Mouse (Mus musculus): ENCODE measurements at regions not wholly inside any gene's neighbourhood (a gene's known extent, or its start where the extent isn't known, plus 50 kb on each side); places are given as distances from the start of the nearest gene placed in this dataset.

- Histone ChIP-seq H3K27me3 (no peaks in the 10 kb centered on the region), H3K4me3 (no peak overlapping the region), H3K27ac (replicated peaks) (no peak overlapping the region), H3K9ac (no peak overlapping the region), H3K4me2 (no peak overlapping the region), H3K9me3 (no peaks in the 10 kb centered on the region), H3K4me1 (replicated peaks) (no peaks in the 10 kb centered on the region), H3K36me3 (no peaks in the 10 kb centered on the region)
- peak; percentile 61; the same call in 1 of the 2 replicates for ATAC-seq (ENCODE audit: low read depth)
- WGBS = 60% methylated on average over 2 of the region's 2 CpGs
Measured at GRCm38 (mm10) chr2:105552092-105552491, 116.6 kb upstream of the Pax6 start.

- H3K9me3 ChIP-seq = 0 out of 2 replicates have a peak, but pooled peaks cover 4% of the 10 kb centered on the region
- ATAC-seq (ENCODE audit: low read depth) = peak; percentile 79
- H3K4me2 ChIP-seq = no peak overlapping the region
- H3K4me1 ChIP-seq (replicated peaks) = peaks cover 10% of the 10 kb centered on the region
- no peaks in the 10 kb centered on the region for H3K36me3 ChIP-seq
- H3K4me3 ChIP-seq = no peak overlapping the region
- H3K9ac ChIP-seq = no peak overlapping the region
- WGBS = 18% methylated on average over 2 of the region's 2 CpGs
- H3K27ac ChIP-seq (replicated peaks) = 0 out of 2 replicates have a peak overlapping the region, but pooled peaks have one; percentile 9
- H3K27me3 ChIP-seq = 0 out of 2 replicates have a peak, but pooled peaks cover 5% of the 10 kb centered on the region
Measured at GRCm38 (mm10) chr2:105586782-105587181, 81.9 kb upstream of the Pax6 start.

- Histone ChIP-seq H3K4me2 (no peak overlapping the region), H3K36me3 (no peaks in the 10 kb centered on the region), H3K27me3 (no peaks in the 10 kb centered on the region), H3K9me3 (no peaks in the 10 kb centered on the region), H3K27ac (replicated peaks) (no peak overlapping the region), H3K4me1 (replicated peaks) (no peaks in the 10 kb centered on the region), H3K4me3 (no peak overlapping the region), H3K9ac (no peak overlapping the region)
- ATAC-seq (ENCODE audit: low read depth) = no peak
- 90% methylated on average over 2 of the region's 2 CpGs for WGBS
Measured at GRCm38 (mm10) chr2:105594131-105594530, 74.6 kb upstream of the Pax6 start.

- H3K9ac ChIP-seq = no peak overlapping the region
- ATAC-seq (ENCODE audit: low read depth) = 0 out of 2 replicates have a peak, but pooled peaks have one; percentile 40
- H3K4me1 ChIP-seq (replicated peaks) = peaks cover 14% of the 10 kb centered on the region
- H3K4me2 ChIP-seq = no peak overlapping the region
- H3K9me3 ChIP-seq = no peaks in the 10 kb centered on the region
- WGBS = 64% methylated on average over 11 of the region's 11 CpGs
- H3K36me3 ChIP-seq = no peaks in the 10 kb centered on the region
- H3K4me3 ChIP-seq = no peak overlapping the region
- H3K27me3 ChIP-seq = peaks cover 47% of the 10 kb centered on the region
- H3K27ac ChIP-seq (replicated peaks) = no peak overlapping the region
Measured at GRCm38 (mm10) chr2:105604553-105605116, 64.1 kb upstream of the Pax6 start.

GRCm38 (mm10) chr2:105607969-105608538 is 60.6 kb upstream of the Pax6 start:
- 57% methylated on average over 8 of the region's 8 CpGs for WGBS
- Histone ChIP-seq H3K4me3 (no peak overlapping the region), H3K9ac (no peak overlapping the region), H3K27ac (replicated peaks) (no peak overlapping the region), H3K9me3 (no peaks in the 10 kb centered on the region), H3K4me2 (no peak overlapping the region), H3K4me1 (replicated peaks) (peaks cover 37% of the 10 kb centered on the region), H3K27me3 (peaks cover 67% of the 10 kb centered on the region), H3K36me3 (no peaks in the 10 kb centered on the region)
- no peak for ATAC-seq (ENCODE audit: low read depth)

- Histone ChIP-seq H3K27ac (replicated peaks) (no peak overlapping the region), H3K27me3 (peaks cover 74% of the 10 kb centered on the region), H3K36me3 (no peaks in the 10 kb centered on the region), H3K4me3 (no peak overlapping the region), H3K4me2 (no peak overlapping the region), H3K9me3 (no peaks in the 10 kb centered on the region), H3K4me1 (replicated peaks) (peaks cover 43% of the 10 kb centered on the region), H3K9ac (no peak overlapping the region)
- WGBS = 74% methylated on average over 7 of the region's 7 CpGs
- no peak for ATAC-seq (ENCODE audit: low read depth)
Measured at GRCm38 (mm10) chr2:105608756-105609155, 59.9 kb upstream of the Pax6 start.

GRCm38 (mm10) chr2:105611014-105611413 is 57.7 kb upstream of the Pax6 start:
- Histone ChIP-seq H3K4me2 (no peak overlapping the region), H3K27me3 (peaks cover 70% of the 10 kb centered on the region), H3K4me1 (replicated peaks) (peaks cover 38% of the 10 kb centered on the region), H3K4me3 (no peak overlapping the region), H3K9me3 (no peaks in the 10 kb centered on the region), H3K36me3 (no peaks in the 10 kb centered on the region), H3K9ac (no peak overlapping the region), H3K27ac (replicated peaks) (peak overlapping the region; percentile 50; the same call in 1 of the 2 replicates)
- WGBS = 12% methylated on average over 5 of the region's 5 CpGs
- ATAC-seq (ENCODE audit: low read depth) = peak; percentile 33

GRCm38 (mm10) chr2:105611651-105612050 is 57.0 kb upstream of the Pax6 start:
- Histone ChIP-seq H3K27ac (replicated peaks) (peak overlapping the region; percentile 50), H3K9ac (no peak overlapping the region)

GRCm38 (mm10) chr2:105612051-105612664 is 56.5 kb upstream of the Pax6 start:
- Histone ChIP-seq H3K36me3 (no peaks in the 10 kb centered on the region), H3K4me2 (peak overlapping the region; percentile 44), H3K4me3 (peak overlapping the region; percentile 17; the same call in 1 of the 2 replicates), H3K4me1 (replicated peaks) (peaks cover 46% of the 10 kb centered on the region), H3K9ac (0 out of 2 replicates have a peak overlapping the region, but pooled peaks have one; percentile 31), H3K27me3 (peaks cover 62% of the 10 kb centered on the region), H3K9me3 (no peaks in the 10 kb centered on the region), H3K27ac (replicated peaks) (peak overlapping the region; percentile 50)
- WGBS = 4% methylated on average over 21 of the region's 21 CpGs
- ATAC-seq (ENCODE audit: low read depth) = peak; percentile 90

More at GRCm38 (mm10) chr2:105611651-105612050, 57.0 kb upstream of the Pax6 start:
- Histone ChIP-seq H3K4me1 (replicated peaks) (peaks cover 45% of the 10 kb centered on the region), H3K4me3 (no peak overlapping the region), H3K4me2 (peak overlapping the region; percentile 44), H3K36me3 (no peaks in the 10 kb centered on the region), H3K9me3 (no peaks in the 10 kb centered on the region), H3K27me3 (peaks cover 65% of the 10 kb centered on the region)
- ATAC-seq (ENCODE audit: low read depth) = 0 out of 2 replicates have a peak, but pooled peaks have one; percentile 6
- WGBS = 3% methylated on average over 4 of the region's 4 CpGs

GRCm38 (mm10) chr2:105612706-105613105 is 56.0 kb upstream of the Pax6 start:
- Histone ChIP-seq H3K4me1 (replicated peaks) (peaks cover 46% of the 10 kb centered on the region), H3K9ac (0 out of 2 replicates have a peak overlapping the region, but pooled peaks have one; percentile 31), H3K27me3 (peaks cover 60% of the 10 kb centered on the region), H3K4me2 (peak overlapping the region; percentile 44), H3K9me3 (no peaks in the 10 kb centered on the region), H3K36me3 (no peaks in the 10 kb centered on the region), H3K27ac (replicated peaks) (peak overlapping the region; percentile 38; the same call in 1 of the 2 replicates), H3K4me3 (no peak overlapping the region)
- 9% methylated on average over 7 of the region's 7 CpGs for WGBS
- no peak; the same call in 1 of the 2 replicates for ATAC-seq (ENCODE audit: low read depth)

GRCm38 (mm10) chr2:105613243-105613642 is 55.5 kb upstream of the Pax6 start:
- Histone ChIP-seq H3K9me3 (no peaks in the 10 kb centered on the region), H3K36me3 (no peaks in the 10 kb centered on the region), H3K9ac (no peak overlapping the region), H3K27ac (replicated peaks) (no peak overlapping the region), H3K4me1 (replicated peaks) (peaks cover 46% of the 10 kb centered on the region), H3K27me3 (peaks cover 59% of the 10 kb centered on the region), H3K4me2 (no peak overlapping the region), H3K4me3 (no peak overlapping the region)
- no peak for ATAC-seq (ENCODE audit: low read depth)
- WGBS = 37% methylated on average over 6 of the region's 6 CpGs
